Mouse (Mus musculus) heart, postnatal 14 days (tissue): ENCODE data around the gene Ccdc38. TPM values are rescaled to one million over a fixed set of nuclear protein-coding genes. Genes with fewer than 3 reads are reported as not detected.
"Not testable (repeated sequence)": the region's sequence is repeated elsewhere in the genome, so short reads cannot be mapped to it uniquely, and the experiment has no call there.

ENCODE experiments used
- DNase-seq, 2 experiments: peaks; one replicate each; pipeline ENCODE4 v3.0.0; 2021 to 2022
- intact Hi-C: fragments of 180-260 bp; cut with DNase I; formaldehyde crosslinking; loops from one replicate; pipeline ENCODE4 v1.15.1; 2025
- total RNA-seq, 2 experiments: library from RNA; stranded (reverse); gene quantifications; 2 replicates each; pipeline ENCODE4 v1.2.3; 2021

Gene Ccdc38
- total RNA-seq, 2 experiments from 2014 or later = not detected

- DNase-seq = no peak
- intact Hi-C loops = loop anchor here (10.0 kb wide), 1 partner anchor 499 kb away; no protein-coding TSS in a partner anchor
These were observed 3.7 kb downstream of the Ccdc38 start for GRCm38 (mm10) chr10:93544172-93544571.

DNA sequence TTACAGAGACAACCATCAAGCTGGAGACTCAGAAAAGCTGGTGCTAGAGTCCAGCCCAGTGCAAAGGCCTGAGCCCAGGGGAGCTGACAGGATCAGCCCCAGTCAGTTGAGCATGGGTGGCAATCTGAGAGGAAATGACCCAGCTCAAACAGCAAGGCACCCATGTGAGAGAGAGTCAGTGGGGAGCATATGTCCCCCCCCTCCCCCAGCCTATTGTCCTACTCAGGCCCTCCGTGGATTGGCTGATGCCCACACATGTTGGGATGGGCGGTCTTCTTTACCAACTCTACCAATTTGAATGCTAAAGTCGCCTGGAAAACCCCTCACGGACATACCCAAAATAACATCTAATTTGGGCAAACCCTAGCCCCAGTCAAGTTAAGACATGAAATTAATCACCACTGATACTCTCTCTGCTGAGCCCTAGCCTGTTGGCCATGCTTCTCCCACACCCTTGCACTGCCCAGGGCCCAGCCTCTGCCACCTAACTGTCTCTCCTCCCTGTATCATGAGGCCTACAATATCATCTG, 7.4 kb downstream of the Ccdc38 start:
- intact Hi-C loops = loop anchor here (2.0 to 10.0 kb wide), 3 partner anchors 61 to 503 kb away; no protein-coding TSS in a partner anchor
- no peak for DNase-seq

DNA sequence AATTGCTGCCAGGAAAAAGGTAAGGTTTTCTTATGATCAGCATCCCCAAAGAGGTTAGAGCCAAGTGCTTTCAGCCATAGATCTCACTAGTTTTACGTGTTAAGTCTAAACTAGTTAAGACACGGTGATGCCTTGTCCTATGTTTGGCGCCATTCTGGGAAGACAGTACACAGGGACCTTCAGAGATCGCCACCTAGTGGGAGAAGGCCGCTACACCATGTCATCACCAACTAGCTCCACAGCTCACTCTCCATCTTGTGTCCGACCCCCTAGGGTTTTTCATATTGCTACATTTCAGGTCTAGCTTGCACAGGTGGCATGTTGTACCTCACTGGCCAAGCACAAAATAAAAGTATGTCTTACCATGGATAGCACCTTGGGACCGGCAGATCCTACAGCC, 8.6 kb downstream of the Ccdc38 start:
- DNase-seq = peak; percentile 74 to 81
- intact Hi-C loops = loop anchor here (2.0 to 10.0 kb wide), 3 partner anchors 62 to 504 kb away; no protein-coding TSS in a partner anchor

DNA sequence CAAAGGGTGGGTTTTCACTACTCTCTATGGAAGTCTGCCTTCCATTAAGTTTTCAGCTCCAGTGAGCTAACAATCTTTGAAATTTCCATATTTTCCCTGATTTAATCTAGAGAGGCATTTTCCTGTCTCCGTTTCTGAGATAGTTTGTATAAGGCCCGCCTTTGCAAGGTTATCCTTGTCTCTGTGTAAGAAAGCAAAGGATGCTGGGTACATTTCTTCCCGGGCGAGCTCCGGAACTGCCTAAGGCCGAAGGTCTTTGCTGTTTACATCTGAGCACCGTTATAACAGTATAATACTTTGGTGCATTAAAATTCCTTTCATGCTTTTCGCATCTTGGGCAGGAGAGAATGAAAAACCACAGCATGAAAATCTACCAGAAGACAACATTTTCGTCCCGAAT, 9.4 kb downstream of the Ccdc38 start:
- intact Hi-C loops = loop anchor here (2.0 to 10.0 kb wide), 3 partner anchors 63 to 505 kb away; no protein-coding TSS in a partner anchor
- no peak for DNase-seq

DNA sequence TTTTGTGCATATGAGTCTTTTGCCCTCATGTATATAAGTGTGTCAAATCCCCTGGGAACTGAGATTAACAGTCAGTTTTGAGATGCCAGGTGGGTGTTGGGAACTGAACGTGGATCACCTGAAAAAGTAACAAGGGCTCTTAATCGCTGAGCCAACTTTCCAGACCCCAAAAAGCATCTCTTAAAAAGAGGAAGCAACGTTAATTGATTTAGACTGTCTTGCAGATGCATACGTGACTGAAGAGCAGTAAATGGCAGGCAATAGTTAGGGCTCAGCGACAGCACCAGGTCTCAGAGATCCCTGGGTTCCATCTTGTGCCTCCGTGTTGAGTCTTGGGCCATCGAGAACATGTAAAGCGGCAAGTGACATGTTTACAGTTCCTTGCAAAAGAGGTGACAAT, 12.2 kb downstream of the Ccdc38 start:
- intact Hi-C loops = no loop called here
- DNase-seq = no peak

DNA sequence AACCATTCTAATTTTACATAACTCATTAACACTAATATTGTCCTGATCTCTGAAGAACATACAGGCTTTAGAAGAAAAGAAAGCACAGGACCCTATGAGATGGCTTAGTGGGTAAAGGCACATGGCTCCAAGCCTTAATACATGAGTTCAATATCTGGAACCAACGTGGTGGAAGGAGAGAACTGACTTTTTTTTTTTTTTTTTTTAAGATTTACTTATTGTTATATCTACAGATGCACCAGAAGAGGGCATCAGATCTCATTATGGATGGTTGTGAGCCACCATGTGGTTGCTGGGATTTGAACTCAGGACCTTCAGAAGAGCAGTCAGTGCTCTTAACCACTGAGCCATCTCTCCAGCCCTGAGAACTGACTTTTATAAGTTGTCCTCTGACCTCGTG, 17.5 kb downstream of the Ccdc38 start:
- DNase-seq, intact Hi-C loops: not testable (repeated sequence)

DNA sequence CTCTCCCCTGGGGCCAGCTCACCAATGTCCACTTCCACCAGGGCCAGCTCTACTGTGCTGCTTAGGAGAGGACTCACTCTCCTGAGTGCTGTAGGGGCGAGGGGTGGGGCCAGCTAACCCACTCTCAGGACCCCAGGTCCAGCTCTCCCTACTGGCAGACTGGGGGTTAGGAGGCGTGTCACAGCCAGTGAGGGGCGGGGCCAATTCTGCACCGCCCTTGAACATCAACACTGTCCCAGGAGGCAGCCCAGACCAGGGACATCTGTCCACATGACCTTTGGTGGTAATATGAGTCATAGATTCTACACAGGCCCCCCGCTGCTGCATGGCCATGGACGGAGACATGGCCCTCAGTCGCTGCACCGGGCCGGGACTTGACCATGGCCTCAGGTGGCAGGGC, 19.4 kb downstream of the Ccdc38 start:
- no peak for DNase-seq

DNA sequence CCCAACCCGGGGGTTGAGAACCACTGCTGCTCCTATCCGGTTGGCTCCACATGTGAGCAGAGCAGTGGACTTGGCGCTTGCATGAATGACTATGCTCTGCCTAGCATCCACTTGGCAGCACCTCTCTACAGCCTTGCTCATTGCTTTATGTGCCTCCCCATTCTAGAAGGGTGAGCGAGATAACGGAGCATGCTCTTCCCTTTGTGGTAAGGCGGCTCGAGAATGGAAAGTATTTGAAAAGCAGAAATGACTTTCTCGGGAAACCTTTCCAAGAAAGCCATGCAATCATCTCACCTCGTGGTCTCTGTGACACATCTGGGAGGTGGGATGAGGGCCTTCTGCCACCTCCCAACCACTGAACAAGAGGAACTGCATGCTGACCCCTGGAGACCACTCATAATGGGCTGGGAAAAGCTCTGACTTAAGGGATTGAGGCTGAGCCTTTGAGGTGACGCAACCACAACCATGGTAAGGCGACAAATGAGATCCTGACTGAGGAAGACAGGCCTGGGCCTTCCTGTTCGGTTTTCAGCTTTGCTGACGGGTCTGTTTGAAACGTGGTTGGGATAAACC, 24.2 kb downstream of the Ccdc38 start:
- no peak for DNase-seq
- intact Hi-C loops = no loop called here

More for the DNA sequence above, 19.4 kb downstream of the Ccdc38 start:
- intact Hi-C loops = no loop called here

DNA sequence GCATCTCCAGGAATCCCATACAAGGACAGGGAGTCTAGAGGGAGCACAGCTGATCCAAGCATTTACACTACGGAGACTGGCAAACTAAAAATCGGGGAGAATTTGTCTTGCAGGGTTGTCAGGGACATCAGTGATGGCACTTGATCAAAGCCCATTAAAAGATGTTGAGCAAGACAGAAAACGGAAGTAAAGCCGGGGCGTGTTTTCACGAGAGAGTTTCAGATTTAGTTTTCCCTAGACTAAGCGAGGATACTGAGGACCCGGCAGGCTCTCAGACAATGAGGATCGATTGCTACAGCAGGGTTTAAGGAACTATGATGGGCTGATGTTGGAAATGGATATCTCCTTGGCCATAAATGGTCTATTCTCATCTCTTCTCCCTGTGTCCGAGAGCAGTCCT, 26.6 kb downstream of the Ccdc38 start:
- no peak for DNase-seq
- intact Hi-C loops = no loop called here

DNA sequence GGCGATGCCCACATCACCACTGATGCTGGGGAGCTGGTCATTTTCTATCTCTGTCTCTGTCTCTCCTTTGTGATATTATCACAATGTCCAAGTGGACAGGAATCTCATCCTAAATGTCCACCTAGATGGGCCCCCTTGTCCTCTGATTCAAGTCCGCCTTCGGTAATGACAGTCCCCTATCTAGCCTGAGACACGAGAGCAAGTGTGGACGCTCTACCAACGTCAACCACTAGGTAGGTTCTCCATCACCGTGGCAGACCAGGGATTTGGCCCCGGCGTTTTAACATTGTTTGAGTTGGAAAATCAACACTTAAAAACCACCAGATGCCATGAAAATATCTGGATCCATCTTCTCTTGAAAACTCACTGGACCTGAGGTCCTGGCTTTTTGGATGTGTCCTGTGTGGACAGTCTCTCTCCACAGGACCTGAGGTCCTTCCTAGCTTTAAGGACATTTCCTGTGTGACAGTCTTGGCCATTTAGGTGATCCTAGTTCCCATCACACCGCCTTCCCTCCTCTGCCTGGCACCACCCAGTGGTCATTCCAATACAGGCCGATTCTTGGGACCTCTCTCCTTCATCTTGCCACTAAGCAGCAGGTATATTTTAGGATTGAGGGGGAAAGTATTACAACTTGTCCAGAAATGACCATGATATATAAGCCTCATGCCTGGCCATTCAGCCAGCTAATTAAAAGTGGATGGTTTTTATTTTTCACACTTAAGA, 27.6 kb downstream of the Ccdc38 start:
- DNase-seq = no peak
- intact Hi-C loops = no loop called here

DNA sequence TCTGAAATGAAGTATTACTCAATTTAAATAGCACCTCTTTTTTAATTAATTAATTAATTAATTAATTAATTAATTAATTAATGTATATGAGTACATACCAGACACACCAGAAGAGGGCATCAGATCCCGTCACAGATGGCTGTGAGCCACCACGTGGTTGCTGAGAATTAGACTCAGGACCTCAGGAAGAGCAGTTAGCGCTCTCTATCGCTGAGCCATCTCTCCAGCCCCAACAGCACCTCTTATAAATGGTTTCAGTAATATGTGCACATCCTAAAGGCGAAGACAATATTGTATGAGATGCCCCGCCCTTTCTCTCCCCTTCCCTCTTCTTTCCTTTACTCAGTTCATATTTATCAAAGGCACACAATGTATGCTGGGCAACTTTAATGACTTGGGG, 28.2 kb downstream of the Ccdc38 start:
- intact Hi-C loops = no loop called here
- no peak for DNase-seq

- no peak for DNase-seq
- intact Hi-C loops = loop anchor here (10.0 kb wide), 1 partner anchor 527 kb away; no protein-coding TSS in a partner anchor
These were observed 31.8 kb downstream of the Ccdc38 start for GRCm38 (mm10) chr10:93572209-93572608.

GRCm38 (mm10) chr10:93574966-93575365, 34.5 kb downstream of the Ccdc38 start:
- no peak for DNase-seq
- intact Hi-C loops = loop anchor here (10.0 kb wide), 1 partner anchor 530 kb away; no protein-coding TSS in a partner anchor

GRCm38 (mm10) chr10:93575960-93576359, 35.5 kb downstream of the Ccdc38 start:
- DNase-seq = no peak
- intact Hi-C loops = loop anchor here (2.0 to 10.0 kb wide), 3 partner anchors 91 to 531 kb away; no protein-coding TSS in a partner anchor

- intact Hi-C loops = loop anchor here (2.0 to 10.0 kb wide), 3 partner anchors 93 to 533 kb away; no protein-coding TSS in a partner anchor
- DNase-seq = peak; percentile 75 to 83
These were observed 36.9 kb downstream of the Ccdc38 start for GRCm38 (mm10) chr10:93577271-93577886.

DNA sequence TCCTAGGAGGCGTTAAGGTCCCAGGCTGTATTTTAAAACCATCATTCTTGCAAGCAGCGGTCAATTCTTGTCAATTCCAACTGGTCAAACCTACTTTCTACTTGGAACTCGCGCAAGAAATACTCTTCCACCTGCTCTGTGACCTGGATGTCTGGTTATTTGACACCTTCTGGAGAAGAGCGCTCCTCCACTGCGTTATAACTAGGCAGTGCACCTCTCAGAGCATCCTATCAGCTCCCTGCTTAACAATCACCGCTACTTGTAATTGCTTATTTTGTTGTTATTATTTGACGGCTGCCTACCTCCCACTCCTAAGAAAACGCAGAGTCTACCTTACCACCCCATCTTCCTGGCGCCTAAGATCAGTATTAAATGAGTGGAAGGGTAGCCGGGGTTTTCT, 48.4 kb downstream of the Ccdc38 start:
- intact Hi-C loops = no loop called here
- no peak for DNase-seq

DNA sequence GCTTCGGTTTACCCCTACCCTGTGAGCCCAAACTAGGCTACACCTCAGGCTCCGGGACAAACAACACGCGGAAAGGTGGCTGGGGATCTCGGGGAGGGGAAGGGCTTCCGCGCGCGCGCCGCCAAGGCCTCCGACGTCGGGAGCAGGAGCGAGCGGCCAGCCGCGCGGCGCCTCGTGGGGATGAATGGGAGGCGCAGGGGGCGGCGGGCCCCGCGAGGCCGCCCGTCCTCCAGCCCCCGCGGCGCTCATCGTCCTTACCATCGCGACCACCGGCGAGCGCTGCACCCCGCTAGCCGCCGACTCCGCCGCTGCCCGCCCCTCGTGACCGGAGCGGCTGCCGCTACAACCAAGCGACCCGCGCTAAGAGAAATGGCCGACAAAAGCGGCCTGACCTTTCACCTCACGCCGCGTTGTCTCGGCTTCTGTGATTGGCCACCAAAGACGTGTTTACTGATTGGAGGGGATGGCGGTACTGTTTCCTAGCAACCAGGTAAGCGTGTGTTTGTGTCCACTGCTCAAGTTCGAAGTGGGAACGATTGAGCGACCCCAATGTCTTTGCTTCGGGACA, 48.9 kb downstream of the Ccdc38 start, which contains the start of gene Snrpf:
Gene Snrpf, minus strand, starts transcription at position 426 of the 568 bp plus-strand sequence.
- peak; percentile 90 to 94 for DNase-seq
- intact Hi-C loops = no loop called here

- intact Hi-C loops = loop anchor here (5.0 kb wide), 2 partner anchors 170 to 185 kb away; no protein-coding TSS in a partner anchor
- DNase-seq = no peak
These were observed 52.0 kb downstream of the Ccdc38 start for GRCm38 (mm10) chr10:93592456-93592855.

GRCm38 (mm10) chr10:93594022-93594482, 53.6 kb downstream of the Ccdc38 start:
- peak; percentile 81 to 87 for DNase-seq
- intact Hi-C loops = loop anchor here (1.0 to 5.0 kb wide), 3 partner anchors 168 to 219 kb away; no protein-coding TSS in a partner anchor

GRCm38 (mm10) chr10:93595831-93596230, 55.4 kb downstream of the Ccdc38 start:
- no peak for DNase-seq
- intact Hi-C loops = no loop called here
